Mouse (Mus musculus) liver, embryonic 14.5 days (tissue): ENCODE measurements around the gene Cldn3. TPM values are rescaled to one million over a fixed set of nuclear protein-coding genes. Genes with fewer than 3 reads are reported as not detected.

ENCODE experiments used
- ATAC-seq: fragments of 200-750 bp; cut with Nextera tagmentation; 2 replicates; pipeline ENCODE4 v1.8.0; 2017; ENCODE audit warnings: moderate number of reproducible peaks, mild to moderate bottlenecking, moderate library complexity; ENCODE audit not compliant: insufficient read depth
- DNase-seq, 3 experiments: peaks; one replicate each; pipeline ENCODE4 v3.0.0-alpha.2; 2012 to 2013; ENCODE audit warnings: low read depth in 3 of 3, low spot score in 3 of 3
- H3K27ac ChIP-seq: fragments of 300-500 bp; sonication (generic); 2 replicates; pipeline ENCODE4 v1.5.1; 2014; ENCODE audit warnings: moderate library complexity, mild to moderate bottlenecking, control low read depth, inconsistent platforms
- H3K27me3 ChIP-seq: fragments of 300-500 bp; sonication (generic); 2 replicates; pipeline ENCODE4 v1.6.1; 2014; ENCODE audit warnings: mild to moderate bottlenecking, low read length, moderate library complexity; ENCODE audit not compliant: control insufficient read depth, insufficient read depth
- H3K36me3 ChIP-seq: fragments of 300-500 bp; sonication (generic); replicated peaks from 2 replicates; pipeline ENCODE4 v1.6.1; 2014; ENCODE audit warnings: low read depth; ENCODE audit not compliant: control insufficient read depth, insufficient read depth
- H3K4me1 ChIP-seq, 2 experiments: fragments of 200-500 bp in 1 of 2; fragments of 300-500 bp in 1 of 2; sonication (generic) in 1 of 2; replicated peaks; 2 replicates each; pipeline ENCODE4 v1.6.1; 2012 to 2014; ENCODE audit warnings: antibody characterized with exemption in 1 of 2, inconsistent platforms in 1 of 2, low read length in 1 of 2; ENCODE audit not compliant: control insufficient read depth in 2 of 2, insufficient read depth in 2 of 2
- H3K4me2 ChIP-seq: fragments of 300-500 bp; sonication (generic); 2 replicates; pipeline ENCODE4 v1.6.1; 2014; ENCODE audit warnings: low read depth, mild to moderate bottlenecking, control low read depth, moderate library complexity
- H3K4me3 ChIP-seq, 2 experiments: fragments of 200-500 bp in 1 of 2; fragments of 300-500 bp in 1 of 2; sonication (generic) in 1 of 2; 2 replicates each; pipeline ENCODE4 v1.5.1; 2012 to 2014; ENCODE audit warnings: low read depth in 2 of 2, low read length in 2 of 2, mild to moderate bottlenecking in 2 of 2, control low read depth in 1 of 2, inconsistent platforms in 1 of 2, moderate library complexity in 1 of 2; ENCODE audit not compliant: insufficient read depth in 1 of 2
- H3K9ac ChIP-seq: fragments of 300-500 bp; sonication (generic); replicated peaks from 2 replicates; pipeline ENCODE4 v1.6.1; 2014; ENCODE audit warnings: mild to moderate bottlenecking, control low read depth, moderate library complexity
- H3K9me3 ChIP-seq: fragments of 300-500 bp; sonication (generic); 2 replicates; pipeline ENCODE4 v1.6.1; 2016; ENCODE audit warnings: low read length, mixed read lengths; ENCODE audit not compliant: control insufficient read depth
- CTCF ChIP-seq: IDR thresholded peaks from 2 replicates; pipeline ENCODE4 v1.5.1; 2016; ENCODE audit warnings: antibody characterized with exemption, low read depth, control low read depth
- EP300 ChIP-seq: IDR thresholded peaks from 2 replicates; pipeline ENCODE4 v1.6.1; 2016; ENCODE audit warnings: antibody characterized with exemption, low read depth
- WGBS: fragments of 180-500 bp; shearing (Covaris S2); extraction: QIAGEN DNeasy Blood & Tissue Kit; methylation state at CpG from one replicate; pipeline ENCODE4 v1.1.7; 2014; ENCODE audit not compliant: insufficient replicate concordance; 5-methylcytosine and 5-hydroxymethylcytosine counted together
- polyA plus RNA-seq, 2 experiments: library from polyadenylated mRNA; depleted of rRNA in 1 of 2; stranded (reverse) in 1 of 2; unstranded in 1 of 2; fragments of >200 nt; fragmentation: Nextera tagmentation in 1 of 2; extraction: Ambion mirVana in 1 of 2; gene quantifications; 2 replicates each; pipeline versions ENCODE4 v1.2.1 to v1.2.3; 2012 to 2014

Gene Cldn3
- polyA plus RNA-seq, 2 experiments: 0.43 to 0.47 TPM

GRCm38 (mm10) chr5:134965852-134966821 is 19.9 kb upstream of the Cldn3 start:
- Histone ChIP-seq H3K36me3 (no peaks in the 10 kb centered on the region), H3K4me1 (peaks cover 0 to 3% of the 10 kb centered on the region in 2 experiments; a peak in 1 of 4 replicates), H3K27ac (no peak overlapping the region), H3K4me3 (peak overlapping the region; percentile 29 to 51), H3K9ac (peak overlapping the region; percentile 48), H3K4me2 (peak overlapping the region; percentile 81), H3K9me3 (no peaks in the 10 kb centered on the region), H3K27me3 (no peaks in the 10 kb centered on the region)
- DNase-seq (peak; percentile 39 to 56 (median 44)), ATAC-seq (peak; percentile 79)
- TF ChIP-seq EP300 (no peak), CTCF (peak; percentile 51)
- 4% methylated on average over 33 of the region's 33 CpGs for WGBS

DNA sequence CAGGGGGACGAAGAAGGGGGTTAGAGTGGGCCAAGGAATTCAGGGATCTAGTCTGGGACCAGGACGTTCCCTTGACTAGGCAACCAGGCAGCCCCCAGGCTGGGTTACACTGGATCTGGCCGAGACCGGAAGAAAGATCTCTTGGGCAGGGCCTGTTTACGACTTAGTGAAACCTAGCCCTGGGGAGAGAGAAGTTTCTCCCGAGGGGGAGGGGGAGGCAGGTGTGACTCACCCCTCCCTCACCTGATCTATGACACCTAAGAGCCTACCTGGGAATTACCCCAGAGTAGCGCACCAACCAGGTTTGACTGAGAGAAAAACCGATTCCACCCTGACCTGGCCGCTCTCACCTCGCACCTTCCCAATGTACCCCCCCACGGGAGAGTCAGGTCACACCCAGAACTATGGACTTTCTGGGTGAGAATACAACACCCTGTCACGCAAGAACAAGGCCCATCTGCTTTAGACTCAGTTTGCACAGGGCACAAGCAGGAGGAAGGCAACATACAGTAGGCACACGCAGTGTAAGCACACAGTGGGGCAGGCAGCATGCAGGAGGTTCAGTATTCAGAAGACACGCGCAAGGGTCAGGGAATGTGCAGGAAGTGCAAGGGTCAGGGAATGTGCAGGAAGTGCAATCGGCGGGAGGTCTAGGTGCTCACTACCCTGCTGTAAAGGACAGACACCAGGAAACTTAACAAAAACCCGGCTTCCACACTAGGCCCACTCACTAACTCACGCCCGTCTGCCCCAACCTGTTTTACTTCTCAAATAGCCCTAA is 18.7 kb upstream of the Cldn3 start:
- no peaks in the 10 kb centered on the region for H3K27me3 ChIP-seq
- TF ChIP-seq CTCF (no peak), EP300 (no peak)
- DNase-seq (no peak), ATAC-seq (no peak)
- H3K9ac ChIP-seq: no peak overlapping the region
- no peak overlapping the region for H3K4me2 ChIP-seq
- no peak overlapping the region for H3K27ac ChIP-seq
- H3K36me3 ChIP-seq: no peaks in the 10 kb centered on the region
- no peaks in the 10 kb centered on the region for H3K9me3 ChIP-seq
- 70% methylated on average over 20 of the region's 20 CpGs for WGBS
- H3K4me1 ChIP-seq: peaks cover 0 to 4% of the 10 kb centered on the region in 2 experiments; a peak in 1 of 4 replicates
- H3K4me3 ChIP-seq: no peak overlapping the region

DNA sequence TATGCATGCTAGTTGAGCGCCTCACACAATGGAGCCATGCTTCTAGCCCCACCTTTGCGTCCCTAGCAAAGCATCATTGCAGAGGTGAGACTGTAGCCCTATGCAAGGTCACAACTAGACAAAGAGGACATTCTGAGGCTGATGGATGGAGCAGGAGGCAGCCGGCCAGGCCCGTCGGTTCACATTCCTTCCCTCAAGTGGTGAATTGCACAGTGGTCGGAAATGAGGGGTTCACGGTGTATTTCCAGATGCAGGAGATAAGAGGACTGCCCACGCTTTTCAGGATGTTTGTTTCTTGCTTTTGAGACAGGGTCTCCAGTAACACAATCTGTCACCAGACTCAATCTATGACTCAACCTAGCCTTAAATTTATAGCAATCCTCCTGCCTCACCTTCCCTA is 15.3 kb upstream of the Cldn3 start:
- H3K27ac ChIP-seq: no peak overlapping the region
- TF ChIP-seq CTCF: no peak
- no peak for TF ChIP-seq EP300

DNA sequence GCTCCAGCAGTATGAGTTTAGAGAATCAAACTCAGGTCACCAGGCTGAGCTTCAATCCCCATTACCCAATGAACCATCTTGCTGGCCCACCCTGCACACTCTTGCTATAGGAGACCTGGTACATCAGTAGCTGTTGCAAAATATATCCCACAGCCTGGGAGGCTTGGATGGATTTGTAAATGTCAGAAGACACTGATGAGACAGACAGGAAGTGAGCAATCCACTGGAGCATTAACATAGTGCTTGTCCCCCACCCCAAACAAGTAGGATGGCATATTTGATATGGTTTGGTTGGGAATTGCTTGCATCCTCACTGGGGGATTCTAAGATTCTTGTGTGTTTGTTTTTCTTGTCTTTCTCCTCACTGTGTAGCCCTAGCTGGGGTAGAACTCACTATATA is 12.9 kb upstream of the Cldn3 start:
- Histone ChIP-seq H3K4me1 (peaks cover 26 to 41% of the 10 kb centered on the region in 2 experiments), H3K4me3 (no peak overlapping the region)
- ATAC-seq: no peak

More for the DNA sequence above, 15.3 kb upstream of the Cldn3 start:
- H3K4me1 ChIP-seq: peaks cover 15 to 26% of the 10 kb centered on the region in 2 experiments
- no peak overlapping the region for H3K4me3 ChIP-seq
- no peaks in the 10 kb centered on the region for H3K36me3 ChIP-seq
- H3K9me3 ChIP-seq: no peaks in the 10 kb centered on the region
- no peaks in the 10 kb centered on the region; the same call in 1 of the 2 replicates for H3K27me3 ChIP-seq
- 57% methylated on average over 8 of the region's 8 CpGs for WGBS
- DNase-seq (no peak), ATAC-seq (no peak)
- no peak overlapping the region for H3K9ac ChIP-seq
- H3K4me2 ChIP-seq: no peak overlapping the region

GRCm38 (mm10) chr5:134973526-134973925 is 12.5 kb upstream of the Cldn3 start:
- Histone ChIP-seq H3K9ac (no peak overlapping the region), H3K36me3 (no peaks in the 10 kb centered on the region), H3K27ac (no peak overlapping the region), H3K4me1 (peaks cover 26 to 42% of the 10 kb centered on the region in 2 experiments), H3K4me3 (no peak overlapping the region), H3K4me2 (no peak overlapping the region), H3K9me3 (no peaks in the 10 kb centered on the region), H3K27me3 (no peaks in the 10 kb centered on the region; the same call in 1 of the 2 replicates)
- DNase-seq (no peak), ATAC-seq (no peak)
- TF ChIP-seq EP300: no peak
- no peak for TF ChIP-seq CTCF
- 64% methylated on average over 7 of the region's 7 CpGs for WGBS

More for the DNA sequence above, 12.9 kb upstream of the Cldn3 start:
- Histone ChIP-seq H3K9ac (no peak overlapping the region), H3K27ac (no peak overlapping the region), H3K4me2 (no peak overlapping the region), H3K27me3 (no peaks in the 10 kb centered on the region; the same call in 1 of the 2 replicates), H3K36me3 (no peaks in the 10 kb centered on the region), H3K9me3 (no peaks in the 10 kb centered on the region)
- TF ChIP-seq EP300: no peak
- no peak for TF ChIP-seq CTCF
- DNase-seq: no peak
